Mouse (Mus musculus) E14TG2a.4 (cell line): ENCODE measurements at regions not wholly inside any gene's neighbourhood (a gene's known extent, or its start where the extent isn't known, plus 50 kb on each side); places are given as distances from the start of the nearest gene placed in this dataset.
"Not testable (repeated sequence)": the region's sequence is repeated elsewhere in the genome, so short reads cannot be mapped to it uniquely, and the experiment has no call there.

Experiments used
- CTCF ChIP-seq: conservative IDR thresholded peaks from 2 replicates; pipeline ENCODE4 v1.5.1; 2014; ENCODE audit warnings: low read length
- NANOG ChIP-seq: IDR thresholded peaks from 2 replicates; pipeline ENCODE4 v1.6.1; 2014; ENCODE audit warnings: borderline replicate concordance, low read length, mixed read lengths
- POU5F1 ChIP-seq: IDR thresholded peaks from 2 replicates; pipeline ENCODE4 v1.6.1; 2014; ENCODE audit warnings: low read length, borderline replicate concordance

DNA sequence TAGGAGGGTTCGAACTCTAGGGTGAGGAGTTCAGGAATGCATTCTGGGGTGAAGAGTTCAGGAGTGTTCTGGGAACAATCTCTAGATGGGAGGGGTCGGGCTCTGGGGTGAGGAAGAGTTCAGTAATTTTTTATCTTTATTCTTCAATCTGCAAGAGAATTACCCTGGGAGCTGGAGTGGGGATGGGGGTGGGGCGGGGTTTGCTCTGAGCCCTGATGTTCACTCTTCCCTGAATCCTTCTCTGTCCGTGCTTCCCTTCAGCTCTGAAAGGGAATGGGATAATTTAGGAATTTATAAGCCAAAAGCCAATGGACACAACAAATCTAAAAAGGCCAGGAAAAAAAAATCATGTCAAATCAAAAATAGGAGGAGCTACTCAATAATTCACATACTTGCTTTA lies 122.8 kb upstream of the Trim24 start:
- not testable (repeated sequence) for TF ChIP-seq CTCF, POU5F1, NANOG
